Mouse (Mus musculus): ENCODE data around the gene A430078G23Rik.

Gene A430078G23Rik

DNA sequence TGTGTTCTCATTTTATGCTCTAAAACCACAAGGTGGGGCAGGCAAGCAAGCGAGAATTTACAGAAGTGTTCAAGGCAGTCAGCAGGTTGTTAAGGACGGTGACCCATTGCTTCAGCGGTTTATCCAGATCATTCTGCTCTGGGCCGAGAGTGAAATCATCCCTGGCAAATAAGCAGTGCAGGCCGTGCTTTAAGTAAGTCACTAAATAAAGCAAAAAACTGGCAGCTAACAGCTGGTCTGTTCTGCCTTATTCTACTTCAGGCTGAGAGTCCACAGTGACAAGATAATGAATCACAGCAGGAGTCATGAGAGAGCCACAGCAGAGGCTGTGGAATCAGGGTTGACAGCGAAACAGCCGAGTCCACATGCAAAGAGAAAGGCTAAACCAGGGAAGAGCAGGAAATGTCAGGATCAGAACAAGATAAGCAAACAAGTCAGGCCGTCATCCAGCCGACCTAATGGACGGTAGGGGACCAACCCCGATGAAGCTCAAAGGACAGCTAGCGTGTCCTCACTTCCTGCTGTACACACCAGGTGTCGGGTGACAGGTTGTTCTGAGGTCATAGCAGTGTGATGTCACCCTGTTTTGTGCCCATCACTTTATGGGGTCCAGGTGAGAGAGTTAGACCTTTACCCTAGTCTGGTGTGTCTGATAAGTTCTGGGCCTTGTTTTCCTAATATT, 4.9 kb upstream of the A430078G23Rik start:
- no peak for DNase-seq (ENCODE audit: low spot score in 2 of 2)

DNA sequence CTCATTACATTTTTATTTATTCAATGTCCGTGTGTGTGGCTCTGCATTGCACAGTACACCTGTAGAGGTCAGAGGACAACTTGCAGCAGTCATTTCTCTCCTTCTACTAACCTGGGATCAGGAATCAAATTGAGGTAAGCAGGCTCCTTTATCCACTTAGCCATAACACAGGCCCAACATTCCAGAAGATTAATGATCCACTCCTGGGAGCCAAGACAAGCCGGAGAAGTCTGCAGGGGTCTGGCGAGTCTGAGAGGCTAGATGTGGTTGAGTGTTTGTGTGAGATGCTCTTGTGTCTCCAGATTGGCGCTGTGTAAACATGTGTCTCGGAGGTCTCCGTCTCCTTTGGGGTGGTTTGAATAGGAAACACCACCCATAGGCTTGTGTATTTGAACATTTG, 2.5 kb upstream of the A430078G23Rik start:
- no peak for DNase-seq (ENCODE audit: low spot score in 2 of 2)

DNA sequence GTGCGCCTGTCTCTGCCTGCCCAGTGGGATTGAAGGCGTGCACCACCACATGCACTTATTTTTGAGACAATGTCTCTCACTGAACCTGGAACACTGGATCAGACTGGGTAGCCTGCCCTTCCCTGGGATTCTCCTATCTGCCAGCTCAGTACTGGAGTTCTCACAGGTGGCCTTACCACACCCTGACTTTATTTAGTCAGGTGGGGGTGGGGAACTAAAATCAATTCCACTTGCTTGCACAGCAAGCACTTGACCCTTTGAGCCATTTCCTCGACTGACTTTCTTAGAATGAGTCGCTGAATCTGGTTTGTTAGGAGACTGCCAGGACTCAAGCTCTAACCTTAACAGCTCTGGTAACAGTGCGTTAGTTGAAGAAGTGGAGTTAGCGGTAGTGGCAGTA, 500 bp upstream of the A430078G23Rik start:
- DNase-seq (ENCODE audit: low spot score in 2 of 2): no peak

DNA sequence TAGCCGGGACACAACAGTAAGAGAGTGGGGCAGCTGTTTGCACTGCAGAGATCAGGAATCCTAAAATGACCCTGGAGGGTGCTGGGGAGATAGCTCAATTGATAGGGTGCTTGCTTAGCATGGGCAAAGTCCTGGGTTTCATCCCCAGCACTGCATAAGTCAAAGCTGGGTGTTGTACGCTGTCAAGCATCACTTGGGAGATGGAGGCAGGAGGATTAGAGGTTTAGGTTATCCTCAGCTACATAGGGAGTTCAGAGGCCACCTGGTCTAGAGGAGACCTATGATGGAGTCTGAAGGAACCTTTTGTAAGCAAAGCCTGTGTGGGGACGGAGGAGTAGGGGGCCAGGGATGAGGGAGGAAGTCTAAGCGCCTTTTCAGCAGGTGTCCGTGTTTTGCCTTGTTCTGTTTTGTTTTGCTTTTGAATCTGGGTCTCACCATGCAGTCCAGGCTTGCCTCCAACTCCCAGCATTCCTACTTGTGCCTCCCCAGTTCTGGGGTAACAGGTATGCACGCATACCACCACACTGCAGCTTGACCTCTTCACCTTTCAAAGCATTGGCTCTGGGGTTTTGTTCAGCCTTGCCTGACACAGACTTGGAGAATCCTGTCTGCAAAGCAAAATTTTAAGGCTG, 712 bp downstream of the A430078G23Rik start:
- DNase-seq (ENCODE audit: low spot score in 2 of 2): no peak

DNA sequence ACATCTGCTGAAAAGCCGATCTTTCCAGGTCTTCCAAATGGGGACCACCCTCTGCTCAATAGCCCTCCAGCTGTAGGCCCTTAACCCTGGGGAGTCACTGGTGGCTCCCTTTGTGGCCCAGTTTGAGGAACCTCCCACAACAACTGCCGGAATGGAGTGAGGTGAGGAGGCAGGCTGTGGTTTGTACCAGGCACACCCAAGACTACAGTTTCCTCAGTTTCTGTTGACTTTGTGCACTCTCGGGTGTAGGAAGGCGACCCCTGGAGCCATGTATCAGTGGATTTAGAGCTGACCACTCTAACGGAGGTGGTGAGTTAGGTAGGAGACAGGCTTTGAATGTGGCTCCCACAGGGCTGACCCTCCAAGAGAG, 1.2 kb downstream of the A430078G23Rik start:
- no peak for DNase-seq (ENCODE audit: low spot score in 2 of 2)

DNA sequence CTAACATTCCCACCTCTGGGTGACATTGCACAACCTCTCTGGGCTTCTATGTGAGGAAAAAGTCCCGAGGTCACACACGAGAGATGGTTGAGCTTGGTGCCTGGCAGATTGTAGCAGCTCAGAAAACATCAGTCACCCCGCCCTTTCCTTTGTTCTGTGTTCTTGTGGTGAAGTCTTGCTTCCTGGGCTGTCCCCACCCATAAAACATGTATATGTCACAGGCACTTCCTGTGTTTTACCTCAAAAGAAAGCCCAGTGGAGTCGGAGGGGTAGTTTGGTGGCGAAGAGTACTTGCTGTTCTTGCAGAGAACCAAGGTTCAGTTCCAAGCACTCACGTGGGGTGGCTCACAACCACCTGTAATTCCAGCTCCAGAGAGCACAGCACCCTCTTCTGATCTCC, 2.4 kb downstream of the A430078G23Rik start:
- DNase-seq (ENCODE audit: low spot score in 2 of 2): no peak

DNA sequence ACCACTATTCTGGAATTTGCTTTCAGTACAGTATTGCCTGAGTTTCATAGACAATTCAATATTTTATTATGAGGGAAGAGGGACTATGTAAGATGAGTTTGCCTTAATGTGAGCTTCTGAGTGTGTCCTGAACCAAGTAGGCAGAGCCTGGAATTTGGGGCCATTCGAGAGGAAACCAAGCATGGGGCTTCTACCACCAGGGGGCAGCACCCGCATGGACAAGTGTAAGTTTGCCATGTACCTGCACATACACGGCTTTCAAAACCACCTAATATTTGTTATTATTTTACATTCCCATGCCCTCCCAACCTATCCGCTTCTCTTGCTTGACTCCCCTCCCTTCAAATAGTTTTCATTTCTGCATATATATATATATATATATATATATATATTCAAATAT, 4.8 kb downstream of the A430078G23Rik start:
- peak; percentile 53 to 79 for DNase-seq (ENCODE audit: low spot score in 2 of 2)

DNA sequence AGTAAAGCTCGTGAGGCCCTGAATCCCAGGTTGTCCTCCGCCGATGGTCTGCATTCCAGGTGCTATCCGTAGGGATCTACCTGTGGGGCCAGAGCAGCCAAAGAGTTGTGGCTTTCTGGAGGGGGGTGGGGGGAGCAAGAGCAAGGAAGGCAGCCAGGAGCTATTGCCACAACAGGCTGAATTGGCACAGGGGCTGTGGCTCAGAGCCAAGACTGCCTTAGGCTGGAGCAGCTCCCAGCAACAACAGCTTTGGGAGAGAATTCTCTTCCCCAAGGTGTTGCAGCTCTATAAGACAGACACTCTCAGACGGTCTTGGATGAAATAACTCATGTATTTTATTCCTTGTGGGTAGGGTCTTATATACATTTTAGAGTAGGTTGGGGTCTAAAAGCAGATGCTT, 13.9 kb downstream of the A430078G23Rik start:
- peak; percentile 39 to 63 for DNase-seq (ENCODE audit: low spot score in 2 of 2)

DNA sequence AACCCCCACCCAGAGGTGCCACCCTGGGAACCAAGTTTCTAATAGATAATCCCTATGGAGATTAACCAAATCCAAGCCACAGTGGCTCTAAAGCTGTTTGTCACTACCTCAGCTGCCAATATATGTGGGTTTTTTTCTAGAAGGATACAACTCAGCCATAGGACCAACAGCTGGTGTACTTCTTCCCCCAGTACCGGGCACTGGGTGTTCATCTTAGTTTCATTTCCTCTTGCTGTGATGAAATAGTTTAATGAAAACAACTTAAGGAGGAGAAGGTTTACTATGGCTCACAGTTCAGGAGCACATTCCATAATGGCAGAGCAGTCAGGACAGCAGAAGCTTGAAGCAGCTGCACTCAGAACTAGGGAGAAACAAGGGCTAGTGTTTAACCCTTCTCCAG, 14.9 kb downstream of the A430078G23Rik start:
- no peak for DNase-seq (ENCODE audit: low spot score in 2 of 2)

DNA sequence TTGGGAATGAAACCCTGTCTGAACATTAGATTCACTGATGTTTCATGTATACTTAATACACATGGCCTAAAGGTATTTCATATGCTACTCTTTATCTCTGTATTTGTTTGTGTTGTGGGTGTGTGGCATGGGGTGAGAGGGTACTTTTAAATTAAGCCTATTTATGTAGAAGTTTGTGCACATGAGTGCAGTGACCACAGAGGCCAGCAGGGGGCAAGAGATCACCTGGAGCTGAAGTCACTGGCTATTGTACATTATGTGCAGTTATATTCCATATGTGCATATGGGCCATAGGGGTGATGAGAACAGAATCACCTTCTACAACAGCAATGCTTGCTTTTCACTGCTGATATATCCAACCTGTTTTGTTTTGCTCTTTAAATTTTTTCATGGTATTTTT, 22.5 kb downstream of the A430078G23Rik start:
- no peak for DNase-seq (ENCODE audit: low spot score in 2 of 2)

DNA sequence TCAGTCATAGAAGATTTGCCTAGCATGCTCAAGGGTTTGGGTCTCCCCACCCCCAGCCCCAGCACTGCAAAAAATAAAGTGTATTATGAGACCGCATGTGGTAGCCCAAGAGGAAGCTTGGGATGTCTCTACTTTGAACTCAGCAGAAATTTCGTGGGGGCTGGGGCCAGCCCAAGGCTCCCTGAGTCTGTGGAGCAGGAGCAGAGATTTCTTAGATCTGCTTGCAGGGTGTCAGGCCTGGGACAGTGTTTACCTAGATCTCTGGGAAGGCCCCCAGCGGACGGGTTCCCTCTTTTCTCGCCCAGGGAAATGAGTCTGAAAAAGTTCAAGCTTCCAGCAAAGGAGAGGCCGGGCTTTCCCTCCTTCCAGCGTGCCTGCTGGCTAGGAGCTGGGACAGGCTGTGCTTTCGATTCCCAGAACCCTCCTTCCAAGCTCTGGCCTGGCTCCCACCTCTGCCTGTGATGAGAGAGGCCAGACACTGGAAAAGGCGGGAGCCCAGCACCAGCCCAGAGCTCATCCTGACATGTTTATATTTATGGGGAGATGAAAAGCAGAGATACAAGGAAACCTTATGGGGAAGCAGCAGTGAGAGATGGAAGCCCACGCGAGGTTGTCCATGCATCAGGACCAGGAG, 23.5 kb downstream of the A430078G23Rik start:
- no peak for DNase-seq (ENCODE audit: low spot score in 2 of 2)

DNA sequence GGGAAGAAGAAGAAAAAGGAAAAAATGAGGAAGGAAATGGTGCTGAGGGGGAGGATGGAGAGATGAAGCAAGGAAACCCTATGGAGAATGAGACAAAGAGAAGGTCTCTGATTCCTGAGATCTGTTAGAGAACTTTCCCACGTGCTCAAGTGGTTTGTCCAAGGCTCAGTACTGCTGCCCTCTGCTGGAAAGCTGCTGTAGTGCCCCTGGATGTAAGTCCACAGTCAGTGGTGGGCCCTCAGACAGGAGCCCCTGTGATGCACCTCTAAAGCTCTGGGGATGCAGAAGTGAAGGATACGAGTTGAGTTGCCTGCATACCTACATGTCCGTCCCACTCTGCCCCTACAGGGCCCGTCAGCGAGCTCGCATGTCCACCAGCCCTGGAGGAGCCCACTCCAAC, 34.1 kb downstream of the A430078G23Rik start:
- DNase-seq (ENCODE audit: low spot score in 2 of 2): peak in 1 of 2 experiments; percentile 55

DNA sequence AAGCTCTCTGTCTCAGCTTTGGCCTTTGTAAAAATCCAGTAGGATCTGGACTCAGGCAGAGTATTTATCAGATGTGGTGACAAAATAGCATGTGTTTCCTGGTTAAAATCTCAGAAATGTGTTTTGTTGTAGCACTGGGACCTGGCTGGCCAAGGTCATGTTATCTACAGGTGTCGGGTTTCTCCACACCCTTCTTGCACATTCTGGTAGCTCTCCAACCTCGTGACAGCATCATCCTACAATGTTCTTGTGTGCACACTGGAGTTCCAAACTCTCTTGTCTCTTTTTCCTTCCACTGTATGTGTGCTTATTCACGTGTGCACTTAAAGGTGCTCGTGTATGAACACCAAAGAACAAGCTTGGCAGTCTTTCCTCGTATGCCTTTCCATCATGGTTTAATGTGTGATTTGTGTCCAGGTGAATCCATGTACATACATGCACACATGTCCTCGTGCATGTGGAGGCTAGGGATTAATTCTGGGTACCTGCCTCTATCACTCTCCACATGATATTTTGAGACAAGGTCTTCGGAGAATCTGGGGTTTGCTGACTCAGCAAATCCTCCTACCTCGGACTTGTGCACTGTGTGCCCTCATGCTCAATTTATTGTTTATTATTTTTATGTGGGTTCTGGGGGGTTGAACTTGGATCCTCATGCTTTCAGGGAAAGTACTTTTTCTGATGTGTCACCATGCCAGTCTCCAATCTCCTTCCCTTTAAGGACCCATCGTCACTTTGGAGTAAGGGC, 35.5 kb downstream of the A430078G23Rik start:
- no peak for DNase-seq (ENCODE audit: low spot score in 2 of 2)

DNA sequence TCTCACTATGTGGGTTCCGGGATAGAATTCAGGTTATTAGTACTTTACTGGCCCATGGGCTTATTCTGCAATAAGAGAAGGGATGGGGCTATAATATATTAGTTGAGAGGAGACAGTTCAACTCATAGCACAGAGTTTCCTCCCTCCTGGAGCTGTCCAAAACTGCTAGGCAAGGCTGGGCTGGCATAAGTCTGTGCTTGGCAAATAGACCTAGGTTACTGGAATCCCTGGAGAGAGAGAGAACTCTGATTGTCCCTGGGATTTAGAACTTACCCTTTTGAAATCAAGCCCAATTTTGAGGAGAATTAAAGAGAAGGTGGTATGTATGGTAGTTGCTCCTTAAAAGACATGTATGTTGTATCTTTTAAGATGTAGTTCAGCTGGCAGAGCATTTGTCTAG, 36.3 kb downstream of the A430078G23Rik start:
- DNase-seq (ENCODE audit: low spot score in 2 of 2): no peak

DNA sequence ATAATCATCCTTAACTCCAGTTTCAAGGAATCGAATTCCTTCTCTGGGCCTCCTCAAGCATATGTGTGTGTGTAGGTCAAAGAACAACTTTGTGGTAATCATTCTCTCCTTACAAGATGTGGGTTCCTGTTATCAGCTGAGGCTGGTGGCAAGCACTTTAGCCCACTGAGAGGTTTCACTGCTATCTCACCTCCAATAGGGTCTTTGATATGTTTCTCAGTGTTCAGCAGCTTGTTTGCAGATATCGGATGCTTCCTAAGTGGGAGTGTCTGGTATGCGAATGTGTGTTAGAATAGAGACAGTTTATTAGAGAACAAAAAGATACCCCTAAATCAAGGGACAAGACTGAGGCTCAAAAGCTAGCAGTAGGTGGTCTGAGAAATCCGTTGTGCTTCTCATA, 39.1 kb downstream of the A430078G23Rik start:
- no peak for DNase-seq (ENCODE audit: low spot score in 2 of 2)

DNA sequence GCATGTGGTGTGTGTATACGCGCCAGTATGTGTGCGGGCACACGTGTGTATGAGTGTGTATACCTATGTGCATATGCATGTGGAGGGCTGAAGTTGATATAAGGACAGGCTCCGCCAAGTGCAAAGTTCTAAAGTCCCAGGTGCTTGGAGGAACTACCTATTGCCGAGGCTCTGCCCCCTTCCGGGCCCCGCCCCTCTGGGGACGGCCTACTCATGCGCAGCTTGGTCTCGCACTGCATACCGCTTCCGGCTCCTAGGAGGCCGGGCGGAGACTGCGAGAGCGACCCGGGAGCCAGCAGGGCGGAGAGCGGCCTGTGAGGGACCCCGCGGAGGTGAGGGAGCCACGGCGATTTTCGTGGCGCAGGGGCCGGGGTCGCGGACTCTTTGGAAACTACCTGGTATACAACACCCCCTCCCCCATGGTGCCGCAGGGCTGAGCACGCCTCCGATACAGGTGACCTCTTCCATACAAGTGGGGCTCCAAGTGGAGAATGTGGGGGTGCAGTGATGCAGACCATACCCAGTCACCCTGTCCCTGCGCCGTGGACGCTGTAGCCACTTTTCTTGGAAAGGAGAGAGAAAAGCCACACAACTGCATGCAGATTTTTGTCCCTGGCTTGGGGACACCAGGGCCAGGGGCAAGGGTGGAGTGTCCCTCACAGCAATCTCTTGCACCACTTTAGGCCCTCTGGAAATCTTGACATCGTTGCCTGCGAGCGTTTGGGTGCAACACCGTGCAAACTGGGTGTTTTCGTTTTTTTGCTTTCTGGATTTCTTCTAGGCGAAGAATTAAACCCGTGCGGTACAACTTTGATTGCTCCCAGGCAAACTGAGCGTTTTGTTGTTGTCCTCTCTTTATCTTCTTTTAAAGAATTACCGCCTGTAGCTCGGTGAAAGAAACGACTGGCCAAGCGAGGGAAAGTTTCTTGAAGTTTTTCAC, 39.8 kb downstream of the A430078G23Rik start, which contains the start of gene Arhgef18:
Arhgef18 (plus strand) TSS at position 236 of the 940 bp plus-strand sequence.
- peak; percentile 89 to 90 for DNase-seq (ENCODE audit: low spot score in 2 of 2)

DNA sequence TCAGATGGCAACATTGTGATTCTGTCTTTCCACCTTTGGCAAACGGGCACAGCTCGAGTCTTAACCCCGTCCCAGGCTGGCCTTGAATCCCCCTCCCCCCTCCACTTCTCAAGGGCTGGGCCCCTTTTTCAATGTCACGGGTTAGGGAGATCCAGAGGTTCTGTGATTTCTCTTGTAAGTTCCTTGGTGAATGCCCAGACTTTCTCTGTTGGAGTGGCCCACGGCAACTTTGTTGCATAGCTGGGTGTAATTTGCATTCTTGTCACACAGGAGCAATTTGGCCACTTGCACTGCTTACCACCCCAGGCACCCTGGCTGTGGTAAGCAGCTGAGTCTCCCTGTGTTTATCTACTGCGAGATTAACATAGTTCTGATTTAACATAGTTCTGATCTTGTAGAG, 41.4 kb downstream of the A430078G23Rik start:
- DNase-seq (ENCODE audit: low spot score in 2 of 2): no peak

DNA sequence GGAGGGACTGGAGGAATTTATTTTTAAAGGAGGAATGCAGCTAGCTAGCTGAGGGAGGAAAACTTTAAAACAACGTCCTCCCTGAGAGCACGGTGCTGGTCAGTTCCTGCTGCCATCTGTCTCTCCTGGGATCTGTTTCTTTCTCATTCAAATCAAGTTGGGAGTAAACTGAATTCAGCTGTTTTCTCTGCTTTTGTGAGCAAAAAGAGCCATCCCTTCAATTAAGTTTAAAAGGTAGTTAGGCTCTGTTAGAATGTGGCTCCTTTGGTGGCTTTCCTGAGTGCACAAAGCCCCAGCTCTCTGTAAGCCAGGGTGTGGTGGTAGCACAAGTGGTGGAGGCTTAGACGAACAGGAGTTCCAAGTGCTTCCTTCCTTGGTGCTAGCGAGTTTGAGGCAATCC, 42.0 kb downstream of the A430078G23Rik start:
- DNase-seq (ENCODE audit: low spot score in 2 of 2): no peak

DNA sequence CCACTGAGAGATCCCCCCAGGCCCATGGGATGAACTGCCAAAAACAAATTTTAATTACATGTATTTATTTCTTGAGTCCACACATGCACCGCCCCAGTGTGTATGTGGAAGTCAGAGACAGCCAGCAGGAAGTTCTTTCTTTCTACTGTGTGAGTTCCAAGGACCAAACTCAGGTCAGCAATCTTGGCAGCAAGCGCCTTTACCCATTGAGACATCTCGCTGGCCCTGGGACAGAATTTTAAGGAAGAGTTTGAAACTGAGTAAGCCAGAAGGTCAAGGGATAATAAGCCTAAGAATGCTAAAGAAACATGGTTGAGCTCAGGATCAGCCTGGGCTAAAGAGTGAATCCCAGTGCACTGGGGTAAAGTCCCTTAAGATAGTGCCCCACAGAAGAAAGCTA, 44.4 kb downstream of the A430078G23Rik start:
- DNase-seq (ENCODE audit: low spot score in 2 of 2): no peak

DNA sequence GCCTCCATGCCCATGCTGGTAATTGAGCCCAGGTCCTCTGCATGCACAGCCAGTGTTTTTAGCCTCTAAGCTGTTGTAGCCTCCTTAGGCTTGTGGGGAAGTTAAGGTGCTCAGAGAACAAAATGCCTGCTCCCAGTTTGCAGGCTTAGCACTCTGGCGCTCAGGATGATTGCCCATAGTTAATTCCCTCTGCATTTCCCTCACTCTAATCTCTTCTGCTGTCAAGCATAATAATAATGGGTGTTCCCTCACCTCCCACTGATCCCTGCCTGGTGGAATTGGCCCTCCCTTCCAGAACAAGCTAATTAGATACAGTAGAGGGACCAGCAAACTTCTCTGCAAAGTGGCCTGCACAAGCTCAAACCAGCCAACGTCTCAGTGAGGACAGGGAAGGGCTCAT, 47.3 kb downstream of the A430078G23Rik start:
- no peak for DNase-seq (ENCODE audit: low spot score in 2 of 2)

DNA sequence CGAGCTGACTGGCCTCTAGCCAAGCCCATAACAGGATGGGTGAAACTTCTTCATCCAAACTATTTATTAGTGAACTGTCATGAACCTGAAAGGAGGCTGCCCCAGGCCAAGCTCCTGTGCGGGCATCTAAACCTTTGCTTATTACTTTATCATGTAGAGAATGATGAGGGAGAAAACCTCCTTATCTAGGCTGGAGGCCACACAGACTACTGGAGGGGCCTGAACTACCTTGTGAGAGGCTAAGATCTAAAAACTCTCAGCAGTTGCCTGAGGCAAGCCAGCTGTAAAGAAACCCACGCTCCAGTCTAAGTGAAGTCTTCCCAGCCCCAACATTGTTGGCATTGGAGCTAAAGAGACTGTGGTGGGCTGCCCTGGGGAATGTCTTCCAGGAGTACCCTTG, 54.2 kb downstream of the A430078G23Rik start:
- no peak for DNase-seq (ENCODE audit: low spot score in 2 of 2)

All from right cerebral cortex, postnatal 10 days (tissue).